Comparison of ENCODE assay signal across 14 mouse cellular contexts in the genomic region with DNA sequence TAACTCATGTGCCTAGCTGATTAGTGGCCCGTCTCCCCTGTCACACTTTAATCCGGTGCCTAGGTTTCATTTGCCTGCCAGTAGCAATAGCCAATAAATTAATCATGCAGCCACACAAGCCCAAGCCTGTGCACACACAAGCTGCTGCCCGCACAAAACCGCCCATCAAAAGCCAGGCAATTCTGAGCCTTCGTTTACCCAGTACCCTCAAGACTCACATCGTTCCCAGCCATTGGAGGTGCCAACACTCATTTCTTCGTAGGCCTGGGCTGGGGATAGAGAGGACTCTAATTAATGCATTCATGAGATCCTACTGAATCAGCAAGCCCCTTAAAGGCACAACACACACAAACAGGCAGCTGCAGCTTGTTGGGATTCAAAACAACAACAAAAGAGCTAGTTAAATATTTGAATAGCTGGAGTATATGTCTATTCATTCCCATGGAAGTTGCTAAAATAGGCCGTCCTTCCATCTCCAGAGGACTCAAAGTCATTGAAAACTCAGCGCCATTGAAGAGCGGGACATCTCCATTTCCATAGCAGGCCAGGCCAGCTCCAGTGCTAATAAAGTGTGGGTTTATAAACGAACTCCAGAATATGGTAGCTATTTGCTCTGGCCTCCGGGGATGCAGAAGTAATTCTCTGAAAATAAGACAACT.
DNase-seq lines count a peak whose midpoint lies in the region; ATAC-seq lines count a peak whose summit lies in the region.
"Had no signal": no experiment of that assay in that cellular context is flagged by ENCODE, and none has a peak within 500 bp of the region (broad histone marks: within the 10 kb centered on the region; RNA-seq: fewer than 3 reads in every experiment).

No protein-coding gene starts in this region.

- no peaks in the 10 kb centered on the region for H3K4me1 ChIP-seq in limb, embryonic 11.5 days (ENCODE audit: control insufficient read depth, insufficient read depth, low read length)
- H3K4me1 ChIP-seq in limb, embryonic 10.5 days, result peaks cover 11% of the 10 kb centered on the region
- peaks cover 47% of the 10 kb centered on the region for H3K4me1 ChIP-seq in forebrain, embryonic 10.5 days
- peaks cover 22% of the 10 kb centered on the region for H3K4me1 ChIP-seq in forebrain, embryonic 16.5 days (replicated peaks; ENCODE audit: control insufficient read depth, insufficient read depth, low read length)
- H3K4me1 ChIP-seq in midbrain, embryonic 16.5 days (ENCODE audit: control insufficient read depth, insufficient read depth, low read length), result peaks cover 21% of the 10 kb centered on the region

- no peak overlapping the region for H3K4me3 ChIP-seq in limb, embryonic 11.5 days (ENCODE audit: low read depth, low read length)
- H3K4me3 ChIP-seq in limb, embryonic 10.5 days, result no peak overlapping the region
- no peak overlapping the region for H3K4me3 ChIP-seq in forebrain, embryonic 10.5 days
- no peak overlapping the region for H3K4me3 ChIP-seq in forebrain, embryonic 16.5 days (replicated peaks; ENCODE audit: low read length)
- no peak overlapping the region for H3K4me3 ChIP-seq in midbrain, embryonic 16.5 days (ENCODE audit: low read depth, low read length)
- H3K4me3 ChIP-seq: erythroblast, embryonic 14.5 days had no signal

- no peak for ATAC-seq in limb, embryonic 11.5 days (ENCODE audit: insufficient number of reproducible peaks, low FRiP score, low TSS enrichment, low read depth)
- peak; percentile 97 for ATAC-seq in forebrain, embryonic 16.5 days
- peak; percentile 69 for ATAC-seq in midbrain, embryonic 16.5 days
- ATAC-seq: intestine, postnatal 0 days had no signal

- H3K4me2 ChIP-seq in limb, embryonic 11.5 days (ENCODE audit: low read depth, severe bottlenecking), result no peak overlapping the region
- no peak overlapping the region for H3K4me2 ChIP-seq in forebrain, embryonic 16.5 days (ENCODE audit: low read length)
- H3K4me2 ChIP-seq in midbrain, embryonic 16.5 days (ENCODE audit: low read length), result 0 out of 2 replicates have a peak overlapping the region, but pooled peaks have one; percentile 2
- H3K4me2 ChIP-seq: liver, embryonic 11.5 days had no signal

- no peaks in the 10 kb centered on the region for H3K27me3 ChIP-seq in limb, embryonic 11.5 days (ENCODE audit: control insufficient read depth, insufficient read depth, low read length)
- H3K27me3 ChIP-seq in limb, embryonic 10.5 days (ENCODE audit: low read depth, poor library complexity, severe bottlenecking), result peaks cover 6% of the 10 kb centered on the region; the same call in 1 of the 2 replicates
- peaks cover 7% of the 10 kb centered on the region; the same call in 1 of the 2 replicates for H3K27me3 ChIP-seq in forebrain, embryonic 10.5 days (ENCODE audit: poor library complexity, severe bottlenecking)
- no peaks in the 10 kb centered on the region for H3K27me3 ChIP-seq in forebrain, embryonic 16.5 days (replicated peaks; ENCODE audit: control insufficient read depth, insufficient read depth, low read length)
- H3K27me3 ChIP-seq in midbrain, embryonic 16.5 days (ENCODE audit: control insufficient read depth, insufficient read depth, low read depth, low read length), result no peaks in the 10 kb centered on the region

- 54% methylated on average over 12 of the region's 12 CpGs for WGBS in limb, embryonic 11.5 days
- 61% methylated on average over 12 of the region's 12 CpGs for WGBS in limb, embryonic 10.5 days
- WGBS in forebrain, embryonic 10.5 days, result 57% methylated on average over 12 of the region's 12 CpGs
- 11% methylated on average over 12 of the region's 12 CpGs for WGBS in forebrain, embryonic 16.5 days
- 33% methylated on average over 12 of the region's 12 CpGs for WGBS in midbrain, embryonic 16.5 days

- peak; percentile 31 for DNase-seq in limb, embryonic 11.5 days (ENCODE audit: low spot score)
- no peak for DNase-seq in limb, embryonic 10.5 days (ENCODE audit: low spot score)
- DNase-seq in forebrain, embryonic 10.5 days (ENCODE audit: extremely low spot score, low spot score), result peak; percentile 31
- no peak for DNase-seq in embryo, embryonic 11 days
- no peak for DNase-seq in adipocyte (ENCODE audit: low spot score)
- DNase-seq: cerebellum, postnatal 36 days; gastrocnemius, postnatal 36 days; thymus, postnatal 14 days had no signal

- H3K27ac ChIP-seq in limb, embryonic 11.5 days (replicated peaks; ENCODE audit: low read depth, low read length), result no peak overlapping the region
- no peak overlapping the region for H3K27ac ChIP-seq in limb, embryonic 10.5 days
- H3K27ac ChIP-seq in forebrain, embryonic 10.5 days, result peak overlapping the region; percentile 75
- H3K27ac ChIP-seq in forebrain, embryonic 16.5 days (ENCODE audit: low read length), result peak overlapping the region; percentile 65
- peak overlapping the region; percentile 66 for H3K27ac ChIP-seq in midbrain, embryonic 16.5 days (ENCODE audit: low read length)
- H3K27ac ChIP-seq: macrophage had no signal

- no peak overlapping the region for H3K9ac ChIP-seq in limb, embryonic 11.5 days (ENCODE audit: low read length)
- no peak overlapping the region for H3K9ac ChIP-seq in forebrain, embryonic 16.5 days (replicated peaks; ENCODE audit: low read depth, low read length)
- H3K9ac ChIP-seq in midbrain, embryonic 16.5 days (ENCODE audit: low read depth, low read length), result peak overlapping the region; percentile 18; the same call in 1 of the 2 replicates

- H3K36me3 ChIP-seq in limb, embryonic 11.5 days (ENCODE audit: control insufficient read depth, insufficient read depth, low read length), result no peaks in the 10 kb centered on the region
- H3K36me3 ChIP-seq in limb, embryonic 10.5 days, result no peaks in the 10 kb centered on the region
- no peaks in the 10 kb centered on the region for H3K36me3 ChIP-seq in forebrain, embryonic 10.5 days (replicated peaks)
- no peaks in the 10 kb centered on the region for H3K36me3 ChIP-seq in forebrain, embryonic 16.5 days (ENCODE audit: control insufficient read depth, insufficient read depth)
- no peaks in the 10 kb centered on the region for H3K36me3 ChIP-seq in midbrain, embryonic 16.5 days (ENCODE audit: control insufficient read depth, insufficient read depth, low read length)

- no peaks in the 10 kb centered on the region for H3K9me3 ChIP-seq in limb, embryonic 11.5 days (ENCODE audit: control insufficient read depth, low read length)
- H3K9me3 ChIP-seq in limb, embryonic 10.5 days (replicated peaks), result no peaks in the 10 kb centered on the region
- no peaks in the 10 kb centered on the region for H3K9me3 ChIP-seq in forebrain, embryonic 10.5 days
- no peaks in the 10 kb centered on the region for H3K9me3 ChIP-seq in forebrain, embryonic 16.5 days (ENCODE audit: control insufficient read depth, low read length)
- no peaks in the 10 kb centered on the region for H3K9me3 ChIP-seq in midbrain, embryonic 16.5 days (replicated peaks; ENCODE audit: control insufficient read depth, low read length, poor library complexity, severe bottlenecking)

Comparison
In these comparisons a context has a peak if more than half of its experiments do, and no peak if none do; other contexts are left out.
1. DNase-seq: peak in limb, embryonic 11.5 days (single experiment) and forebrain, embryonic 10.5 days (single experiment); none in limb, embryonic 10.5 days (single experiment), embryo, embryonic 11 days (single experiment) and adipocyte (single experiment).
2. H3K27ac ChIP-seq: peak in forebrain, embryonic 10.5 days (single experiment), forebrain, embryonic 16.5 days (single experiment) and midbrain, embryonic 16.5 days (single experiment); none in limb, embryonic 11.5 days (single experiment) and limb, embryonic 10.5 days (single experiment).